Mouse (Mus musculus) bone marrow, adult 2 months (tissue): ENCODE results near the gene Spata5. TPM values are rescaled to one million over a fixed set of nuclear protein-coding genes. Genes with fewer than 3 reads are reported as not detected.

Source experiments
- H3K27ac ChIP-seq: fragments of 200-500 bp; 2 replicates; pipeline ENCODE4 v1.5.1; 2012; ENCODE audit warnings: low read depth, mild to moderate bottlenecking, control low read depth, inconsistent platforms, low read length; ENCODE audit not compliant: control insufficient read depth, poor library complexity, insufficient read depth
- H3K4me1 ChIP-seq: fragments of 200-500 bp; 2 replicates; pipeline ENCODE4 v1.6.1; 2011; ENCODE audit warnings: low read length; ENCODE audit not compliant: control insufficient read depth, insufficient read depth
- H3K4me3 ChIP-seq: fragments of 200-500 bp; replicated peaks from 2 replicates; pipeline ENCODE3; 2011; ENCODE audit warnings: mild to moderate bottlenecking, low read depth, low read length, control low read depth; ENCODE audit not compliant: control insufficient read depth
- CTCF ChIP-seq: fragments of 200-500 bp; IDR thresholded peaks from 2 replicates; pipeline ENCODE4 v1.5.1; 2011; ENCODE audit warnings: low read length, control low read depth; ENCODE audit not compliant: control insufficient read depth, insufficient read depth
- POLR2A ChIP-seq: fragments of 200-500 bp; IDR thresholded peaks from 2 replicates; pipeline ENCODE4 v1.6.1; 2011; ENCODE audit warnings: low read depth, mild to moderate bottlenecking, control low read depth, low read length, borderline replicate concordance; ENCODE audit not compliant: control insufficient read depth
- WGBS: fragments of 180-500 bp; shearing (Covaris S2); methylation state at CpG from one replicate; pipeline ENCODE4 v1.1.7; 2018; 5-methylcytosine and 5-hydroxymethylcytosine counted together
- polyA plus RNA-seq: library from polyadenylated mRNA; stranded (reverse); fragments of >200 nt; gene quantifications from 2 replicates; pipeline ENCODE4 v1.2.4, GENCODE M21; 2011; ENCODE audit warnings: low replicate concordance; ENCODE audit not compliant: missing spikeins, insufficient read depth, insufficient read length

Spata5 gene
- polyA plus RNA-seq, 1 experiment, result 11.7 TPM

DNA sequence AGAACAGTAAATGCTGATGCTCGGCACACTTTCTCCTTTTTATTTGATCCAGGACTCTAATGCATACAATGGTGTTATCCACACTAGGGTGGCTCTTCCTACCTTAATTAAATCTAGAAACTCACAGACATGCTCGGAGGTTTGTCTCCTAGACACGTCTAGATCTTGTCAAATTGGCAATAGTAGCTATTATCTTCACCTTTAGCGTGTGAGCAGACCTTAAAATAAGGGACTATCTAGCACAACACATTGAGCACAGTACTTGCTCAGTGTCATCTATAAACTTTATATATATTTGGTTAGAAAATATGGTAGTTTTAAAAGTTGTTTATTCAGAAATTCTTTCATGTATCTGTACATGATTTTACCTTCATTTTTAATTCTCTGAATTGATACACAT is 126.7 kb downstream of the Spata5 start:
- H3K4me1 ChIP-seq, result no peaks in the 10 kb centered on the region
- H3K27ac ChIP-seq, result no peak overlapping the region
- WGBS, result 64% methylated on average over 4 of the region's 4 CpGs

DNA sequence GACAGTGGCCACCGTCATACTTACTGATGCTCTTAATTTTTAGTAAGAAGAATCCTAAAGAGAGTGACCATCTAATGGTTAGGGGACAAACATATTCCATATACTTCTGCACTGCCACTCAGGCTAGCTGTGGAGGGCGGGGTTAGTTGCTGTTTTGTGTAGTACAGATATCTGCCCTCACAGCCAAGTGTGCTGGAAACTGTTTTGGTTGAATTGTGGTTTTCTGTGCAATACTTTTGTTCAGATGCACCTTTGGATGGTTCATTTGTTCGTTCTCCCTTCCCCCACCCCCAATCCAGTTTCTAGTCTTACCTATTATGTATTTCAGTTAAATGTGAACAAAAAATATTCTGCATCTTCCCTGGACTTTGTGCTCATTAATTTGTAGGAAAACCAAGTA is 130.5 kb downstream of the Spata5 start:
- Histone ChIP-seq H3K4me3 (no peak overlapping the region), H3K27ac (no peak overlapping the region), H3K4me1 (no peaks in the 10 kb centered on the region; the same call in 1 of the 2 replicates)
- WGBS, result 53% methylated on average over 3 of the region's 3 CpGs
- TF ChIP-seq CTCF (no peak), POLR2A (no peak)

More for the DNA sequence above, 126.7 kb downstream of the Spata5 start:
- no peak overlapping the region for H3K4me3 ChIP-seq
- TF ChIP-seq POLR2A (no peak), CTCF (no peak)

DNA sequence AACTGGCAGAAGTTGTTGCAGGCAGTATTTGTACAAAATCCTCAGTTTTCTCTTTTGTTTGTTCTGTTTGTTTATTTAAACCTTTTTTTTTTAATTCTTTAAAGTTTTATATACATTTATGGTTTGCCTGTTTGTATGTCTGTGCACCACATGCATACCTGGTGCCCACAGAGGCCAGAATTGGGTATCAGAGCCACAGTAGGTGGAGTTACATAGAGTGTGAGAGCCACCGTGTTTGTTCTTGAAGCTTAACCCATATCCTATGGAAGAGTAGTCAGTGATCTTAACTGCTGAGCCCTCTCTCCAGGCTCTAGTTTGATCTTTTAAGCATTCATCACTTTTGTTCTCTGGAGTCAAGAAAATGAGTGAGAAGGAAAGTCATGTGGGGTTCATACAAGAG is 130.9 kb downstream of the Spata5 start:
- Histone ChIP-seq H3K27ac (no peak overlapping the region), H3K4me1 (no peaks in the 10 kb centered on the region; the same call in 1 of the 2 replicates), H3K4me3 (no peak overlapping the region)
- 49% methylated on average over 1 of the region's 1 CpGs for WGBS
- TF ChIP-seq CTCF (no peak), POLR2A (no peak)

DNA sequence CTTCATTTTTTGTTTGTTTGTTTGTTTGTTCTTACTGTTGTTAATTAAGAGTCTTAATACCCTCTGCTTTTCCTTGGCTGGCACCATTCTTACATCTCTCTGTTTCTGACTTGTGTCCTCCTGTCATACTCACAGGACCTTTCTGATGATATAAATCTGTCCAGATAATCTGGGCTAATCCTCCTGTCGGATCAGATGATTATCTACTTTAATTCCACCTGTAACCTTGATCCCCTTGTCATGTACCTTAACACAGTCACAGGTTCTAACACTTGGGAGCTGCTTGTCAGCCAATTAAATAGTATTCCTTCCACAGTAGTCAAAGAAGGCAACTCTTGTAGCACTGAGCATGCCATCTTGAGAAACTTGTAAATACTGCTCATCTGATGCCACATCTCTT is 131.8 kb downstream of the Spata5 start:
- Histone ChIP-seq H3K4me1 (no peaks in the 10 kb centered on the region; the same call in 1 of the 2 replicates), H3K4me3 (no peak overlapping the region), H3K27ac (no peak overlapping the region)
- WGBS, result 71% methylated on average over 1 of the region's 1 CpGs
- TF ChIP-seq POLR2A (no peak), CTCF (no peak)

DNA sequence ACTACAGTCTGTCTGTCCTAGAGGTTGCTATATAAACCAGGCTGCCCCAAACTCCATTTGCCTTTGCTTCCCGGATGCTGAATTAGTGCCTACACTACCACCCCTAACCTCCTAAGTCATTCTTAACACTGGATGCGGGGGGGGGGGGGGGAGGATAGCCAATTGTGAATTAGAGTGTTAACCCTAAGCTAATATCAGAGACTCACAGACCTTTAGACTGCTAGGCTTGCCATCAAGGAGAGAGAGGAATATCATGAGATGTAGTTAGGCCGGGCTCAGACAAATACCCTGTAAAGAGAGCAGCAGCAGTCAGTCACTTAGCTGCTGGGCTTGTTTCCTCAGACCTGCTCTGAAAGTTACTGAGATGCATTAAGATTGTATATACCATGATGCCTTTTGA is 132.5 kb downstream of the Spata5 start:
- Histone ChIP-seq H3K27ac (no peak overlapping the region), H3K4me3 (no peak overlapping the region), H3K4me1 (no peaks in the 10 kb centered on the region; the same call in 1 of the 2 replicates)
- no peak for TF ChIP-seq POLR2A
- TF ChIP-seq CTCF, result no peak
- WGBS, result 68% methylated on average over 3 of the region's 3 CpGs

DNA sequence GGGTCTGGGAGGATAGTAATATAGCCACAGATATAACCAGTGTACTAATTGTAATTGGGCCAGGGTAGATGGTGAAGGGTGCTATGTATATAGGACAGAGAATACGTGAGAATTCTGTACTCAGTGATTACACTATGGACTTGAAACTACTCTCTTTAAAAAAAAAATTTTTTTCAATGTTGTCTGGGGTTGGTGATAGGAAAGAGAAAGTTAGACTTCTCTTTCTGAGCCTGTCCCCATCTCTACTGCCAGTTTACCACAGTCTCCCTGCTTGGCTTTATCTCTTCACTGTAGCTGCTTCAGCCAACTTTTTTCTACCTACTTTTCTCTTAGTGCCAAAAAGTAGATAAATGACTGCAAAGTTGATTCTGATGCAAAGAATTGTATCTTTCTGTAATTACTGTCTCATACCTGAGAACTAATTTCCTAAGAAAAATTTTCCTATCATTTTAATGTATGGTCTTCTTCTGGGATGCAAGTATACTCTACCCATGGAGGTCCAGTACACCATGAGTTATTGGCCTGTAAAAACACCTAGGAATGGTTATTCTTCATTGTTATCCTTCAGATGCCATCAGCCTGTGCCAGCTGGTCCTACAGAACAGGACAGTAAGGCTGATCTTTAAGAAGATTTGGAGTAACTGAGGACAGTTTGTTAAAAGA is 133.8 kb downstream of the Spata5 start:
- no peak for TF ChIP-seq POLR2A
- no peak for TF ChIP-seq CTCF
- H3K27ac ChIP-seq, result no peak overlapping the region
- WGBS, result 57% methylated on average over 1 of the region's 1 CpGs
- peaks cover 1% of the 10 kb centered on the region; the same call in 1 of the 2 replicates for H3K4me1 ChIP-seq
- no peak overlapping the region for H3K4me3 ChIP-seq

DNA sequence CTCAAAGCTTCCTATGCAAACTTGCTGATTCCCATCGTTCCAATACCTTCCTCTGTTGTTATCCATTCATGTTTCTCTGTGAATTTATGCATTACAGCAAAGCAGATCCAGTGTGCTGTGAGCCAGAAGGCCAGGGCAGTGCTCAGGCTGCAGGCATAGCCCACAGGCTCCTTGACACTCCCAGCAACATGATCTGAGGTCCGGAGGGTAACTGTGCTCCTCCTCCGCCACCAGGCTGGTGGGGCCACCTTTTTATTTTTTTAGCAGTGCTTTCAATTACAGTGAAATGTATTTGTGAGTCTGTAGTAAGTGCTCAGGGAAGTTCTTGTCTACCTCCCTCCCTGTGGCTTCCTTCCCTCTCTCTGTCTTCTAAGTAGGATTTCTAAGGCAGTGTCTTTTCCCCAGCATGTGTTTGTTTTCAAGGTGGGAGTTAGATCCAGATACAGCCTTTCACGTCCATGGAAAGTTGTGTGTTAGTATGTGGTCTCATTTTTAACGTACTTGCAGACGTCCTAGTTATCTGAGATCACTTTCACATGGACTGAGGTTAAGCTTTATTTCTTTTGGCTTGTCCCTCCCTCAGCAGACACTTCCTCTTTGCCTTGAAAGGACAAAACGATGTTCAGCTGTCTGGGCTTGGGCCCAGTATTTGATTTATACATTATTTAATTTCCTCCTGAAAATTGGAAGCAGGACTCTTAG is 136.9 kb downstream of the Spata5 start:
- 20% methylated on average over 7 of the region's 7 CpGs for WGBS
- H3K4me3 ChIP-seq, result no peak overlapping the region
- peaks cover 2% of the 10 kb centered on the region for H3K4me1 ChIP-seq
- H3K27ac ChIP-seq, result no peak overlapping the region
- no peak for TF ChIP-seq CTCF
- no peak for TF ChIP-seq POLR2A

DNA sequence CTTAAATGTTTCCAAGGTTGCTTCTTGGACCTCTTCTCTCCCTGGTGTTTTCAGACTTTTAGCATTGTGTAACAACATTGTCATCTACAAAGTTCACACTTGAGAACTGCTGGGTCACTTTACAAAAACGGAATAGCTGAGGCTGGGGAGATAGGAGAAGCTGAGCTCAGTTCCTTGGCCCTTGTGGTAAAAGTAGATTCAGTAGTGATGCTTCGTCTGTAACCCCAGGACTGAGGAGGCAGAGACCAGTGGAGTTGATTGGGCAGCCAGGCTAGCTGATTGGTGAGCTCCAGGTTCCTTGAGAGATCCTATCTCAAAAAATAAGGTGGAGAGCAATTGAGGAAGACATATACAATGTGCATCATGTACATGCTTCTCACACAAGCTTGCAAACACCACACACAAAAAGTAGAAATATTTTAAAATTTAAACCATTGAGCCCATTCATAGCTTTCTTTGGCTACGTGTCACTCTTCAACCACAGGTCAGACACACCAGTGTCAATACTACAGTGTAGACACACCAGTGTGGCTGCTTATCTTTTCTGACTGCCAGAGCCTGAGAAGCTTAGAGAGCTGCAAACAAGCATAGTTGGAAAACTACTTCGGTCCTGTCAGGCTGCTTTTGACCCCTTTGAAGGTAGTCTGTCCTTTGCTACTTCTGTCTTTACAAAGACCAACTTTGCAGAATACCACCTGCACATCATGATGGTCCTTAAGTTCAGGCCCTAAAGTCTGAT is 138.2 kb downstream of the Spata5 start:
- Histone ChIP-seq H3K27ac (peak overlapping the region; percentile 38; the same call in 1 of the 2 replicates), H3K4me3 (no peak overlapping the region), H3K4me1 (peaks cover 3% of the 10 kb centered on the region)
- TF ChIP-seq CTCF (no peak), POLR2A (no peak)
- 46% methylated on average over 4 of the region's 4 CpGs for WGBS
